Mouse (Mus musculus) liver, postnatal 0 days (tissue): ENCODE measurements around the gene Lnx2. TPM values are rescaled to one million over a fixed set of nuclear protein-coding genes. Genes with fewer than 3 reads are reported as not detected.

Source experiments
- ATAC-seq: fragments of 200-750 bp; cut with Nextera tagmentation; 2 replicates; pipeline ENCODE4 v1.8.0; 2017; ENCODE audit warnings: mild to moderate bottlenecking, moderate library complexity
- DNase-seq: peaks from one replicate; pipeline ENCODE4 v3.0.0-alpha.2; 2016
- H3K27ac ChIP-seq: fragments of 300-500 bp; sonication (generic); 2 replicates; pipeline ENCODE4 v1.5.1; 2014; ENCODE audit warnings: antibody characterized with exemption, moderate library complexity, mild to moderate bottlenecking, low read depth
- H3K27me3 ChIP-seq: fragments of 300-500 bp; sonication (generic); 2 replicates; pipeline ENCODE4 v1.6.1; 2014; ENCODE audit warnings: low read length, control low read depth, mixed read lengths; ENCODE audit not compliant: insufficient read depth
- H3K36me3 ChIP-seq: fragments of 300-500 bp; sonication (generic); replicated peaks from 2 replicates; pipeline ENCODE4 v1.6.1; 2014; ENCODE audit warnings: mild to moderate bottlenecking, control low read depth, low read length, moderate library complexity, mixed read lengths; ENCODE audit not compliant: insufficient read depth
- H3K4me1 ChIP-seq: fragments of 300-500 bp; sonication (generic); 2 replicates; pipeline ENCODE4 v1.6.1; 2014; ENCODE audit warnings: antibody characterized with exemption, mild to moderate bottlenecking, control low read depth; ENCODE audit not compliant: insufficient read depth
- H3K4me2 ChIP-seq: fragments of 300-500 bp; sonication (generic); 2 replicates; pipeline ENCODE4 v1.6.1; 2014; ENCODE audit warnings: low read depth, mild to moderate bottlenecking, low read length, moderate library complexity, mixed read lengths
- H3K4me3 ChIP-seq: fragments of 300-500 bp; sonication (generic); 2 replicates; pipeline ENCODE4 v1.5.1; 2014; ENCODE audit warnings: low read depth, low read length
- H3K9ac ChIP-seq: fragments of 300-500 bp; sonication (generic); replicated peaks from 2 replicates; pipeline ENCODE4 v1.6.1; 2014; ENCODE audit warnings: mild to moderate bottlenecking, moderate library complexity
- H3K9me3 ChIP-seq: fragments of 300-500 bp; sonication (generic); 2 replicates; pipeline ENCODE4 v1.6.1; 2016; ENCODE audit warnings: mild to moderate bottlenecking, control low read depth, low read length, mixed read lengths
- CTCF ChIP-seq: sonication (generic); IDR thresholded peaks from 2 replicates; pipeline ENCODE4 v1.5.1; 2016; ENCODE audit warnings: antibody characterized with exemption, low read depth
- EP300 ChIP-seq: IDR thresholded peaks from 2 replicates; pipeline ENCODE4 v1.6.1; 2016; ENCODE audit warnings: antibody characterized with exemption, low read depth, mild to moderate bottlenecking
- WGBS: fragments of 180-500 bp; shearing (Covaris S2); extraction: QIAGEN DNeasy Blood & Tissue Kit; methylation state at CpG from one replicate; pipeline ENCODE4 v1.1.7; 2014; ENCODE audit not compliant: insufficient replicate concordance; 5-methylcytosine and 5-hydroxymethylcytosine counted together
- polyA plus RNA-seq: library from polyadenylated mRNA; unstranded; fragments of >200 nt; fragmentation: Nextera tagmentation; extraction: Ambion mirVana; gene quantifications from 2 replicates; pipeline ENCODE4 v1.2.1, GENCODE M21; 2015

Lnx2 gene
- polyA plus RNA-seq, 1 experiment from 2014 or later, result 5.4 TPM

- ATAC-seq, result no peak
Measured at GRCm38 (mm10) chr5:147021546-147022265, 54.7 kb downstream of the Lnx2 start.

GRCm38 (mm10) chr5:147020579-147020978 lies 55.8 kb downstream of the Lnx2 start:
- H3K4me1 ChIP-seq, result no peaks in the 10 kb centered on the region
- H3K4me2 ChIP-seq, result no peak overlapping the region
- no peak overlapping the region for H3K9ac ChIP-seq
- no peaks in the 10 kb centered on the region for H3K27me3 ChIP-seq
- H3K27ac ChIP-seq, result no peak overlapping the region
- H3K36me3 ChIP-seq, result peaks cover 30% of the 10 kb centered on the region
- 85% methylated on average over 11 of the region's 11 CpGs for WGBS
- no peak overlapping the region for H3K4me3 ChIP-seq
- DNase-seq (no peak), ATAC-seq (no peak)
- TF ChIP-seq CTCF (no peak), EP300 (no peak)
- no peaks in the 10 kb centered on the region for H3K9me3 ChIP-seq

More at GRCm38 (mm10) chr5:147021546-147022265, 54.7 kb downstream of the Lnx2 start:
- H3K4me2 ChIP-seq, result no peak overlapping the region
- WGBS, result 64% methylated on average over 5 of the region's 5 CpGs
- peaks cover 37% of the 10 kb centered on the region for H3K36me3 ChIP-seq
- H3K9ac ChIP-seq, result no peak overlapping the region
- no peaks in the 10 kb centered on the region for H3K4me1 ChIP-seq
- H3K27me3 ChIP-seq, result no peaks in the 10 kb centered on the region
- no peak for TF ChIP-seq CTCF
- TF ChIP-seq EP300, result no peak
- DNase-seq, result no peak
- H3K4me3 ChIP-seq, result no peak overlapping the region
- H3K9me3 ChIP-seq, result no peaks in the 10 kb centered on the region
- no peak overlapping the region for H3K27ac ChIP-seq

- ATAC-seq (no peak), DNase-seq (no peak)
- Histone ChIP-seq H3K9ac (no peak overlapping the region), H3K4me1 (no peaks in the 10 kb centered on the region), H3K4me3 (no peak overlapping the region), H3K9me3 (no peaks in the 10 kb centered on the region), H3K36me3 (peaks cover 21% of the 10 kb centered on the region), H3K4me2 (no peak overlapping the region), H3K27me3 (no peaks in the 10 kb centered on the region), H3K27ac (no peak overlapping the region)
- 87% methylated on average over 11 of the region's 11 CpGs for WGBS
- TF ChIP-seq EP300, result no peak
- TF ChIP-seq CTCF, result no peak
Measured at GRCm38 (mm10) chr5:147018761-147019160, 57.6 kb downstream of the Lnx2 start.

GRCm38 (mm10) chr5:147017526-147017925 lies 58.9 kb downstream of the Lnx2 start:
- TF ChIP-seq EP300 (no peak), CTCF (no peak)
- Histone ChIP-seq H3K9ac (no peak overlapping the region), H3K27ac (no peak overlapping the region), H3K9me3 (no peaks in the 10 kb centered on the region), H3K4me1 (no peaks in the 10 kb centered on the region), H3K4me2 (peak overlapping the region; percentile 30; the same call in 1 of the 2 replicates), H3K27me3 (no peaks in the 10 kb centered on the region), H3K36me3 (peaks cover 14% of the 10 kb centered on the region), H3K4me3 (no peak overlapping the region)
- WGBS, result 68% methylated on average over 11 of the region's 11 CpGs
- ATAC-seq, result peak; percentile 73
- no peak for DNase-seq

- H3K9ac ChIP-seq, result 0 out of 2 replicates have a peak overlapping the region, but pooled peaks have one; percentile 21
- no peaks in the 10 kb centered on the region for H3K27me3 ChIP-seq
- 88% methylated on average over 12 of the region's 12 CpGs for WGBS
- no peaks in the 10 kb centered on the region for H3K9me3 ChIP-seq
- ATAC-seq (no peak), DNase-seq (no peak)
- no peak overlapping the region for H3K4me3 ChIP-seq
- no peak overlapping the region for H3K4me2 ChIP-seq
- no peak overlapping the region for H3K27ac ChIP-seq
- peaks cover 14% of the 10 kb centered on the region for H3K36me3 ChIP-seq
- TF ChIP-seq CTCF (no peak), EP300 (no peak)
- no peaks in the 10 kb centered on the region for H3K4me1 ChIP-seq
Measured at GRCm38 (mm10) chr5:147016622-147017021, 59.8 kb downstream of the Lnx2 start.

- no peaks in the 10 kb centered on the region for H3K27me3 ChIP-seq
- H3K9ac ChIP-seq, result no peak overlapping the region
- no peak overlapping the region for H3K27ac ChIP-seq
- H3K4me3 ChIP-seq, result no peak overlapping the region
- H3K9me3 ChIP-seq, result no peaks in the 10 kb centered on the region
- 79% methylated on average over 7 of the region's 7 CpGs for WGBS
- peaks cover 14% of the 10 kb centered on the region for H3K36me3 ChIP-seq
- DNase-seq (no peak), ATAC-seq (no peak)
- no peak overlapping the region for H3K4me2 ChIP-seq
- TF ChIP-seq CTCF (no peak), EP300 (no peak)
- H3K4me1 ChIP-seq, result no peaks in the 10 kb centered on the region
Measured at GRCm38 (mm10) chr5:147015191-147015590, 61.2 kb downstream of the Lnx2 start.
